Mouse (Mus musculus) retina, postnatal 7 days (tissue): ENCODE results near the gene Cdx2.

Source experiments
- DNase-seq: peaks from one replicate; pipeline ENCODE4 v3.0.0-alpha.2; 2012; ENCODE audit warnings: low read depth, low spot score

The Cdx2 gene

GRCm38 (mm10) chr5:147315432-147316075 is 8.5 kb upstream of the Cdx2 start:
- no peak for DNase-seq

GRCm38 (mm10) chr5:147314646-147315431 is 7.8 kb upstream of the Cdx2 start:
- DNase-seq: no peak

GRCm38 (mm10) chr5:147312830-147313685 is 6.0 kb upstream of the Cdx2 start:
- DNase-seq: no peak

GRCm38 (mm10) chr5:147309786-147310185 is 2.7 kb upstream of the Cdx2 start:
- DNase-seq: no peak

GRCm38 (mm10) chr5:147308451-147308850 is 1.4 kb upstream of the Cdx2 start:
- DNase-seq: no peak

GRCm38 (mm10) chr5:147307398-147307785 is 322 bp upstream of the Cdx2 start:
- no peak for DNase-seq

- DNase-seq: no peak
Measured at GRCm38 (mm10) chr5:147305856-147306637, 1.0 kb downstream of the Cdx2 start.

GRCm38 (mm10) chr5:147305166-147305565 is 1.9 kb downstream of the Cdx2 start:
- DNase-seq: no peak

- no peak for DNase-seq
Measured at GRCm38 (mm10) chr5:147304276-147305155, 2.6 kb downstream of the Cdx2 start.

- DNase-seq: no peak
Measured at GRCm38 (mm10) chr5:147302746-147303400, 4.2 kb downstream of the Cdx2 start.

GRCm38 (mm10) chr5:147302141-147302540 is 4.9 kb downstream of the Cdx2 start:
- no peak for DNase-seq

- no peak for DNase-seq
Measured at GRCm38 (mm10) chr5:147301781-147302070, 5.3 kb downstream of the Cdx2 start.

- no peak for DNase-seq
Measured at GRCm38 (mm10) chr5:147300917-147301780, 5.9 kb downstream of the Cdx2 start.

GRCm38 (mm10) chr5:147300001-147300363 is 7.1 kb downstream of the Cdx2 start:
- DNase-seq: no peak

GRCm38 (mm10) chr5:147299255-147300000 is 7.6 kb downstream of the Cdx2 start:
- no peak for DNase-seq

GRCm38 (mm10) chr5:147297249-147297648 is 9.8 kb downstream of the Cdx2 start:
- no peak for DNase-seq

GRCm38 (mm10) chr5:147294121-147294520 is 12.9 kb downstream of the Cdx2 start:
- DNase-seq: no peak

- peak; percentile 73 for DNase-seq
Measured at GRCm38 (mm10) chr5:147293127-147293910, 13.8 kb downstream of the Cdx2 start.
